Mouse (Mus musculus) left cerebral cortex, adult 18-20 months (tissue): ENCODE results near the gene Klhl33. TPM values are rescaled to one million over a fixed set of nuclear protein-coding genes. Genes with fewer than 3 reads are reported as not detected.
A peak's percentile ranks its signal among the peaks of the same experiment; 100 is the strongest.
"Not testable (repeated sequence)": the region's sequence is repeated elsewhere in the genome, so short reads cannot be mapped to it uniquely, and the experiment has no call there.

ENCODE experiments used
- DNase-seq, 2 experiments: peaks; one replicate each; pipeline ENCODE4 v3.0.0; 2021 to 2022; ENCODE audit warnings: low spot score in 2 of 2, mixed read lengths in 1 of 2
- total RNA-seq, 2 experiments: library from RNA; stranded (reverse); gene quantifications; 2 replicates each; pipeline ENCODE4 v1.2.3; 2021

The Klhl33 gene
- total RNA-seq, 2 experiments from 2014 or later: 5.6 to 6.5 TPM

DNA sequence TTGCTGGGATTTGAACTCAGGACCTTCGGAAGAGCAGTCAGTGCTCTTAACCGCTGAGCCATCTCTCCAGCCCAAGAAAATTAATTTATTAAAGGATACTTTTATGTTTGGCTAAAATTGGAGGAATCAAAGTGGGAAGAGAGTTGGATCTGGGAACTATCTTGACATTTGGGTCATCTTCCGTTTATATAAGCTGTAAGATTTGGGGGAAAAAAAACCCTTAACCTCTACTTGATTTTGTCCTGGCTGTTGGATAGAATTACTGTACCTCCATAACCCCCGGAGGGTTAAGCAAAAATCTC, 7.5 kb upstream of the Klhl33 start:
- DNase-seq: no peak

DNA sequence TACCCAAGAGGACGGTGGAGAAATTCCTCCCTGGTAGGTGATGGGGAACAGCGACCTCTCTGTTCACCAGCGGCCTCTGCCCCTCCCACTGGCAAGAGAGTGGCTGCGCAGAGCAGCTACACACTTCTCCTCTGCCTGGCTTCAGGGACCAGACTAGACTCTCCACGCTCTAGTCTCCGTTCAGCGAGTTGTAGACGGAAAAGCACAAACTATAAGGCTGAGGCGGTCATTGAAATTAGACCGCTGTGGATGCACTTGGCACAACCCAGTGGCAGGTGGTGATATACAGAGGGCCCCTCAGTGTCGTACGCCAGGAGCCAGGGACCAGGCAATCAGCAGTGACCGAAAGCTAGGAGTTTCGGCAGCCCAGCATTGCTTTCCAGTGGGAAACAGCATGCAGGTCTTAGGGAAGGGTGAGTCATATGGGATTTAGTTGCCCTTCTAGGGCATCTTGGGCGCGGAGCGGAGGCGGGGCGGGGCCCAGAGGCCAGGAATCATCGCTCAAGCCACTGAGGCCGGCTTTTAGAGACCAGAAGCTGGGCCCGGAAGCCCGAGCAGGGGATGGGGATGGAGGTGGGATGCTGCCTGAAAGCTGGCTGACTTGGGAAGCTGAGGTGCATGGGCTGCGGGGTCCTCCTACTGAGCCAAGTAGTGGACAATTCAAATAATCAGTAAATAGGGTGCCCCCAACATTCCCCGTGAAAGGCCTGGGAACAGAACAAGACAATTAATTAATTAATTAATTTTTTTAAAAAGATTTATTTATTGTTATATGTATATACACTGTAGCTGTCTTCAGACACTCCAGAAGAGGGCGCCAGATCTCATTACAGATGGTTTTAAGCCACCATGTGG, 6.9 kb upstream of the Klhl33 start:
- DNase-seq: peak in 1 of 2 experiments; percentile 16

DNA sequence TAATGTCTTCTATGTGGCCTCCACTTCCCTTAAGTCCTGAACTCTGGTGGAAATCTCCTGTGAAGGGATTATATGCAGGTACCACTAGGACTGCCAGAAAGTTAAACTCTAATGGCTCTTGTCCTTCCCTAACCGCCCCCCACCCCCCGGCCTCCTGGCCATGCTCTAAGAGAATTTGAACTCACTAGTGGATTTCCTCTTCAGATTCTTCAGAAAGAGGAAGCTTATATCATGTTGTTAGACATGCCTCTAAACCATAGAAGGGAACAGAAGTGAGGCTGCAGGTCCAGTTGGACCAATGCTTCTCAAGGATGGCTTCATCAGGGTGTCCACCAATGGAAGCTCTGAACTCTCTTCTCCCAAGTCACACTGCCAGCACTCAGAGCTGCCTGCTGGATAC, 685 bp upstream of the Klhl33 start:
- DNase-seq: not testable (repeated sequence)

DNA sequence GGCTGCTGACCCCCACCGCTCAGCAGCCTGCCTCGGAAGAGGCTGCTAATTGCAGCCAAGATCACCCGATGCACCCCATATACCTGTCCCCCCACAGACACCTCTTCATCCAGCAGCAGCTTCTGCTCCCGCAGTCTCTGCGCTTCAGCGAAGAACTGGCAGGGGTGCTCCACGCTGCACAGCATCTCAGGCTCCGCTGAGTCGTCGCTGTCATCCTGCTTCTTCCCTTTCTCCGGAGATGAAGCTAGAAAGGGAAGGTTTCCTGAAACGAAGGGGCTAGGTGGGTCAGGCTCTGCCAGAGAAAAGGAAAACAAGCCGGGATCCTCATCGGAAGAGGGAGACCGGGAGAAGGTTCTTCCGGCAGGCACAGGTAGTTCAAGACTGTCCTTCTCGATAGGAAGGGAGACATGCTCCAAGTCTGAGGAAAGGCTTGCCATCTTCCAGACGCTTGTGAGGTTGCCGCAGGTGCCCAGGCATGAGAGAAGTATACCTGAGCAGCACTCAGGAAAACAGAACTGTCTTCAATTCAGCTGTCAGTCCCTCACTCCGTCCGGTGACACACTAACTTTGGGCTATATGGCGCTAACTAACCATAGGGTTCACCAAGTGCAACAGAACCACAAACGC, 447 bp downstream of the Klhl33 start:
- DNase-seq: peak; percentile 40 to 49

DNA sequence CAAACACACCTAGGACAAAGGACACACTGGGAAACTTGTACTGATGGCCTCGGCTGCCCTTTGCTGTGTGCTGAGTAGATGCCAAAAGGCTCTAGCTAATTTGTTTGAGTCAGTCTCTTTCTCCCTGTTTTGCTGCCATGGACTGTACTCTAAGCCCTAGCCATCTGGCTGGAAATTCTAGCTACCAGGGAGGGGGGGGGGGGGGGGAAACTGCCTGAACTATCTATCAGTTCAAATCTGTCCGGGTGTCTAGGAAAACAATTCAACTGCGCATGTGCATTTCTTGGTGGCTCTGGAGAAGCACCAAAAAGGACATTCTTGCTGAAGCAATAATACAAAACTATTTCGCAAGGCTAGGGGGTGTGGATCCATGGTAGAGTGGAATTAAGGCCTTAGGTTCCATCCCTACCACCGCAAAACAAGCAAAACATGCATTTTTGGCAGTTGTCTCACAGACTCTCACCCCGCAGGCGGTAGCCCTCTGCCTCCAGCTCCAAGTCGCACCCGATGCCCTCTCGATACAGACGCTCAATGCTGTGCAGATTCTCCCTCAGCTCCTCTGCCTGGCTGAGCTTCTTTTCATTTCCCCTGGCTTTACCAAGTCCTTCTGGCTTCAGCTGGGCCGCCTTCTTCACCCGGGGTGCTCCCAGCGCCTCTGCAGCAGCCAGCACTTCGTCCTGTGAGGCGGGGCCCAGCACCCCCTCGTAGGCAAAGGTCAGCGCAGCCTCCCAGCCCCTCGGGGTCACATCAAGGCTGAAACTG, 1.1 kb downstream of the Klhl33 start:
- peak; percentile 19 to 41 for DNase-seq

DNA sequence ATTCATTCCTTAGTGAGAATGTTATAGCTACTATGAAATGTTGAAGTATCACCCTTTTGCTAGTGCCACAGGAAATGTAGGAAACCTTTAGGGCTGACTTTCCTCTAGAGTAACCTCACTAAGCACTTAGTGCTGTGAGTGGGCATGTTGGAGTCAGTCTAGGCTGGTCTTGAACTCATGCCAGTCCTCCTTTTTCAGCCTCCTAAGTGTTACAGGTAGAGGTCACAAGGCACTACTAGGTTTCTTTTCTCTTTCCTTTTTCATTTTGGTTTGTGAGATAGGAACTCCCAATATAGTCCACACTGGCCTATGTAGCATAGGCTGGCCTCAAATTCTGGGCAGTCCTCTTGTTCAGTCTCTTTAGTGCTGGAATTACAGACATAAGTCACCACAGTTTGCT, 1.9 kb downstream of the Klhl33 start:
- no peak for DNase-seq

DNA sequence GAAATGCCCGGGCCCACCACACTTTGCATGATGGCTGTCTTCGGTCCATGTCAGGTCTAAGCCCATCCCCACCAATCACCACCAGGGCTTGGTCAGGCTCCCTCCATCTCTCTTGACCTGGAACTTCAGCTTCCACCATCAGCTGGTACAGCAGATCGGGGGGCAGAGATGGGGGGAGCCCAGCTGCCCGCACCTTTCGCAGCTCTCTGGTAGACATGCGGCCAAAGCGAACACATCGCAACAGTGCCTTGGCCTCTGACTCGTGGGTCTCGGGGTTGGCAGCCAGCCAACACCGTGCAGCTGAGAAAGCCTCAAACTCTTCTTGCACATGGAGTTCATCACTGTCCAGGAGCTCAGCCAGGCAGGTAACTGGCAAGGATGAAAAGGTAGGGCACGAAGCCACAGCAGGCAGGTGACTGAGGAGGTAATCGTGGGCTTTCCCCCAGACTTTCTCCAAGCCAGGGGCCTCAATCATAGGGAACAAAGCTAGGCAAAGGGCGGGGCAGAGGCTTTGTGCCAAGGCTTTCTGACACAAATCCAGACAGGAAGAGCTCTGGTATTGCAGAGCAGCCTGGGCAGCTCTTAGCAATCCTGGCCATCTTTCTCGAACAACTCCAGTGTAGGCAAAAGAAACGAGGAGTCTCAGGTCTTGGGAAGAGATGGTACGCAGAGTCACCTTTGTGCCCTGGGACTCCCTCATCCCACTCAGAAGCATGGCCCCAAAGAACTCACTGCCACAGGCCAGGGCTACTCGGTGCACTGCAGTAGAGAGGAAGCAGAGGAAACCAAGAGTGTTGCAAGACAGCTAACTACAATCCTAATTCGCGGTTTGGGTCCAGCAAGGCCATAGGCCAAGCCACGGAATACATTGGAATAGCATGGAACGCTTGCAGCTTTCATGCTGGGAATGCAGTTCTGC, 4.5 kb downstream of the Klhl33 start:
- no peak for DNase-seq

DNA sequence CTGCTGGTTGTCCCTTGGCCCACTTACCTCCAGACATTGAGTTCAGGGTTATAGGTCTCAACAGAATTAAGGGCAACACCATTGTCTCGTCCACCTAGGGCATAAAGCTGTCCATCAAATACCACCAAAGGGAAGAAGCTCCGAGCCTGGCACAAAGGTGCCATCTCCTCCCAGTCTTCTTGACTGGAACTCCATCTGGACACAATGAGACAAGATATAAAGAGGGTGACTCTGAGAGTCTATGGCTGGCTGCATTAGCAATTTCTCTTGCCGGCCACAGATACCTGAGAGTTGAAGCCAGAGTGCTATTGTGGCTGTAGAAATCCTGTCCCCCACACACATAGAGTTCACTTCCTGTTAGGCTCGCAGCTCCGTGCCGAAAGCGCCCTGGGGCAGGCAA, 5.2 kb downstream of the Klhl33 start:
- no peak for DNase-seq

DNA sequence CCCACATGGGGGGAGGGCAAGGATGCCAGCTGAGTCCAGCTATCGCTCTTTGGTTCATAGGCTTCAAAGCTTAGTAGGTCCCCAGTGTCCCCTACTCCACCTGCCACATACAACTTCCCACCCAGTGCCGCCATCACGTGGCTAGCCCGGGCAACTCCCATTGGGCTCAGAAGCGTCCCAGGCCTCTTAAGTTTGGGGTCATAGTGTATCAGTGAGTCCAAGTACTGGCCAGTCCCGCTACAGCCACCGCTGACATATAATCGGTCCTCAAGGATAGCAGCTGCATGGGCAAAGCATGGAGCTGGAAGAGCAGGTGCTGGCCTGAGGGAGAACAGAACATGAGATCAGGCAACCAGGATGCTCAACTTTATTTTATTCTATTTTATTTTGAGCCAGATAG, 5.7 kb downstream of the Klhl33 start:
- no peak for DNase-seq

DNA sequence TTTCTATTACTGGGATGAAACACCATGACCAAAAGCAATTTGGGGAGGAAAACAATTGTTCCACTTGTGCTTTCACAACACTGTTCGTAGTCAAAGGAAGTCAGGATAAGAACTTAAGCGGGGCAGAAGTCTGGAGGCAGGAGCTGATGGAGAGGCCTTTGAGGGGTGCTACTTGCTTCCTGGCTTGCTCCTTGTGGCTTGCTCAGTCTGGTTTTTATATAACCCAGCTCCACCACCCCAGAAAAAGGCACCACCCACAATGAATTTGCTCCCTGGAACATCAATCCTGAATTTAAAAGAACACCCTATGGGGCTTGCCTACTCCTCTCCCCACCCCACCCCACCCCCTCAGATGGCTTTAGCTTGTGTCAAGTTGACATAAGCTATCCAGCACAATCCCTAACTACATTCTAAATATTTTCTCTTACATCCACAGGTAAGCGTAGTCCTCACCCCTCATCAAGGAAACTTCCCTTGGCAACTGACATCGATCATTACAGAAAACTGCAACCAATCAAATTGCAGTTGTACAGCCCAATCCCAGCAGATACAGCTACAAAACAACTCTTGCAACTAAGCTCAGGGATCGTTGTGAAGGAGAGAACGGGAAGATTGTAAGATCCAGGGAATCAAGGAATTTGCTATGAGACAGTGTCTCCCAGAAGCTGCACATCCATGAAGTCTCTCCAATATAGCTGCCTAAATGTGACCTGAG, 20.9 kb downstream of the Klhl33 start:
- DNase-seq: peak; percentile 11 to 40

DNA sequence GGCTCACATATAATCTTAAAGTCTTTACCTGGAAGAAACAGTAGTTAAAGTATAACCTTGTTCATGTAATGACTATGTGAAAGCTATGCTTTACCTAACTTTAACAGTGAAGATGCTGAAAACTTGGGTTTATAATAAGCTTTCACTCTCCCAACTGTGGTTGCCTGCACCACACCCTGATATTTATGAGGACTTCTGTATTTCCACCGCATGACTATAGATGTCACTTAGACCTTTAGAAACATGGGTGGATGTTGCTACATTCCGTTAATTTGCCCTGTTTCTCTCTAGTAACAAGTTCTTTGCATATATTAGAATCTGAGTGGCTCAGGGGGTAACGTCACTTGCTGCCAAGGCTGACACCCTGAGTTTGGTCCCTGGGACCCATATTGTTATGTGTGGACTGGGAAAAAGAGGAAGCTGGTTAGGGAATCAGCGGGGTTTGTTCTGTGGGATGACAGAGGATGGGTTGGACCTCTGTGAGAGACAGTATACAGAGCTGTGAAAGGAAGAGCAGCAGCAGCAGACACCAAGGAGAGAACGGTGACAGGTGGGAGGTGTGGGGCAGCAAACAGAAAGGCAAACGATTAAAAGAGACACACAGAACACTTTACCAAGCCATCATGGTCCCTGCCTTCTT, 21.6 kb downstream of the Klhl33 start:
- DNase-seq: peak in 1 of 2 experiments; percentile 31

DNA sequence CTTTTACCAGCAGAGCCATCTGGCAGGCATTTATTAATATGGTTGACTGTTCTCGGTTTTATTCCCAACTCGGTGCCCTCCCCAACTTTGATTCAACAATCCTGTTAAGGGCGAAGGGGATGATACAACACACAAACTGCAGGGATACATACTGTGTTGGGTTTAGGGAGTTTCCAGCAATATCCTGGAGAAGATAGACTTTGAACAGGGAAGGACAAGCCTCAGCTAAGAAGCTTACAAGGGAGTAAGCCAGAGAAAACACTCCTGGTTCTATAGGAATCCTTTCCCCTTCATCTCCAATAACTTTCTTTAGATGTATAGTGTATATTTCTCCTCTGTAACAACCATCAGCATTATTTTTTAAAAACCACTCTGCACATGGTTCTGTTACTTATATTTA, 22.1 kb downstream of the Klhl33 start:
- DNase-seq: no peak

DNA sequence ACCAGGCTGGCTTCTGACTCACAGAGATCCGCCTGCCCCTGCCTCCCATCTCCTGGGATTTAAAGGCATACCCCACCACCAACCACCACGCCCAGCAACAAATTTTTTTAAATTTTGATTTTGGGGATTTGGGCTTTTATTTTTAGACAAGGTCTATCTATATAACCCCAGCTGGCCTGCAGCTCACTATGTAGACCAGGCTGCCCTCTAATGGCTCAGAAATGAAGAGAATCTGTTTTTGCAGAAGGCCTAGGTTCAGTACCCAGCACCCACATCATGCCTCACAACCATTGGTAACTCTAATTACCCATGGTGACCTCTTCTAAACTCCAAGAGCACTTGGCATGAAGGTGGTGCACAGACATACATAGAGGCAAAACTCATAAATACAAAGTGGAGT, 26.0 kb downstream of the Klhl33 start:
- DNase-seq: no peak

DNA sequence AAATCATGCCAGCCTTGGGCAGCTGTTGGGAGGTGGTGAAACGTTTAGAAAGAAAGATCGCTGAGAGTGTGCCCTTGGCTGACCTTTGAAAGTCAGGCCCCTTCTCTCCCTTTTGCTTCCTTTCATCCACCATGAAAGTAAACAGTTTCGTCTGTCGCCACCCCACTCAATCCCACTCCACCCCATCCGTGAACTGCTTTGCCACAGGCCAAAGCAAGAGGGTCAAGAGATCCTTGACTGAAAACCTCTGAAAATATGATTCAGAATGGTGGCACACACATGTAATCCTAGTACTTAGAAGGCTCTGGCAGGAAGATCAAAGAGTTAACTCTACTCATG, 26.5 kb downstream of the Klhl33 start:
- no peak for DNase-seq

DNA sequence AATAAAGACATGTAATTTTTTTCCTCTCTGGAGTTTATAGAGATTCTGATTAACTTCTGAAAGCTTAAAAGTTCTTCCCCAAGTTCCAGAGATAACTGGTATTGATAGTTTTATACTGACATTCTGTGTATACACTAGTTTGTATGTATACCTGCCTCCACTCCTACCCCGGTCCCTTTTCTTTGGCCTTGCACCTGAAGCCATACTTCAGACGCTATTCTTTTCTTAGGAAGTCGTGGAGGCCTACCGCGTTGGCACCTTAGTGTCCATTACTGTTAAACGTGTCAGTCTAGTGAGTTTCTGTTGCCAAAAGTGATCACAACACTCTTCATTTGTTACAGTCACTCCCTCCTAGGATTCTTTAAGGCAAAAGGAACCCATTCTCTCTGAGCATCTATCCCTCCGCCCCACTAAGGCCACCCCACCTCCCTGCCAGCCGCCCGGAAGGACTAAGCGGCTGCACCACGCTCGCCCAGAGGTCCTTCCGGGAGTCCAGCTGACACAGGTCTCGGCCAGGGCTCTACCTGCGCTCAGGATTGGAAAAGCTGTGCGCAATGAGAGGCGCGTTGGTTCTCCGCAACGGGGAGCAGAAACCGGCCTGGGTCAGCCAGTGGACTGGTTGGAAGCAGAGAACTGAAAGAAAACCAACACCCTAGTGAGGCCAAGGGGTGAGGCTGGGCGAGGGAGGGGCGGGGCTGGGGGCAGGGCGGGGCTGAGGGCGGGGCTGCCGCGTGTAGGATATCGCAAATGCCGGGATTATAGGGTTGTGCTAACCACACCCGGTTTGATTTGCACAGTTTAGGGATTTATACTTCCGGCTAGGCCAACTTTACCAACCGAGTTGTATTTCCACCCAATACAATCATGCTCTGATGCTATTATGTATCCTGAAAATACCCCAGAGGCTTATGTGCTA, 27.2 kb downstream of the Klhl33 start, which contains the start of gene Tep1:
Gene Tep1 (minus strand): TSS at position 672 of the 916 bp plus-strand sequence.
- DNase-seq: peak; percentile 48 to 62

DNA sequence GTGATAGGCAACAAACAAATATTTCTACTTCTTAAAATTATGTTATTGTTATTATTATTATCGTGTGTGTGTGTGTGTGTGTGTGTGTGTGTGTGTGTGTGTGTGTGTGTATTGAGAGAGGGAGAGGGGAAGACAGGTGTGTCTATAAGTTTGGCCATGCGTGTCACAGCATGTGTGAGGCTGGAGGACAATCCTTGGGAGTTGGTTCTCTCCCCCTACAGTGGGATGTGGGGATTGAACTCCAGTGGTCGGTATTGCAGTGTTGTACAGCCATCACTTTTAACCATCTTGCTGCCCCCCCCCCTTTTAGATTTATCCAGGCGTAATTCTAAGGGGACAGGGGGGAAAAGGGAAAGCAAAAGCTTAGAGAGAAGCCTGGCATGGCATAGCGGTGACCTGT, 28.7 kb downstream of the Klhl33 start:
- no peak for DNase-seq

DNA sequence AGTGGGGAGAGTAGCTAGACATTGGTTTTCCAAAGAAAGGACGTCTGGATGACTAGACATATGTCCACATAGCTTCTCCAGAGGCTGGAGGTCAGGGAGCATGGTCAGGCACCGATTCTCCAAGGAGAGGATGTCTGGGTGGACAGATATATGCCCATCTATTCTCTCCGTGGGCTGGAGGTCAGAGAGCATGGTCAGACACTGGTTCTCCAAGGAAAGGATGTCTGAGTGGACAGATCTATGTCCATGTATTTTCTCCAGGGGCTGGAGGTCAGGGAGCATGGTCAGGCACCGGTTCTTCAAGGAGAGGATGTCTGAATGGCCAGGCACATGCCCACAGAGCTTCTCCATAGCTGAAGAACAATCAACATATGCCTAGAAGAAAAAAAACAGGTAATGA, 29.1 kb downstream of the Klhl33 start:
- no peak for DNase-seq

DNA sequence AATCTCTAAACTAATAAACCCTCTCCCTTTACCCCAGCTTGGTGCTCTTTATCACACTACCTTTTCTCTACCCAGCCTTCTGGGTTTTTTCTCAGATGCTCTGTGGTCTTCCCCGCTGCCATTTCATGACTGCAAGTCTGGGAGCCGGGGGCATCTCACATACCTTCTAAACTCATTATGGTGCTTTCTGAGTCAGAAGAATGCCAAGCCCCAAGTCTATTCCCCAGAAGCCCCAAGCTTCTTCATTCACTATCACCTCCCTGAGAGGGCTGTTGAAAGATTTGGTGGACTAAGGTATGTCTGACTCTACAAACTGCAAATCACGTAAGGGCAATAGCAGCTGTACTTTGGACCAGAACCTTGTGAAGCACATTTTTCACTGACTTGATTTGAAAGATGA, 30.3 kb downstream of the Klhl33 start:
- DNase-seq: no peak

DNA sequence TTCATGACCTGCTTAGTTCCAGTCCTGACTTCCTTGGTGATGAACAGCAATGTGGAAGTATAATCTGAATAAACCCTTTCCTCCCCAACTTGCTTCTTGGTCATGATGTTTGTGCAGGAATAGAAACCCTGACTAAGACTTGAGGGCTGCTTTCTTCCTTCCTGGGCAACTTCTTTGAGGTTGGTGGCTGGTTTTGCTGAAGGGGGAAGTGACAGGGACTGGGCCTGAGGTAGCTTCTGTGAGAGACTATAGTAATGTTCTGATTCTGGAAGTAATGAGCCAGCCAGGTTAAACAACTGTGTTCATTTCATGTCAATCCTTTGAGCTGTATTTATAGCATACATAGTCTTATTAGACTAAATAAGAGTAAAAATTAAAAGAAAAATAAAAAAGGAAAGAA, 32.3 kb downstream of the Klhl33 start:
- DNase-seq: not testable (repeated sequence)
